Mouse (Mus musculus): ENCODE measurements around the gene Sec24b.

DNA sequence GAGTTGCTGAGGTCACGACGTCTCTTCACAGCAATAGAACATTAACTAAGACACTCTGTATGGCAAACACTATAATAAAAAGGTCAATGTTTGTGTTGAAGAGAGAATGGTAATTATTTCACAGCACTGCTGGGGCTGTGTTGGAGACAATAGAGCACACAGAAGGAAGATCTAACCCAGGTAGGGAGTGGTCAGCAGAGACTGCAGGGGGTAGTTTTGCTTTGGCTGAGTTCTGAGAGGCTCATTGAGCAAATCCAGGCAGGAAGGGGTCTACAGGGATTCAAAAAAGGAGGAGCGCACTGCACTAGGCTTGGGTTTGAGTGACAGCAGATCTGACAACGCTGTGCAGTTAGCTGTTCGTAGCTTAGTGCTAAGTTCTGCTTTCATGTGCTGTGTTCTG, 85.0 kb downstream of the Sec24b start:
- TF ChIP-seq CTCF (IDR thresholded peaks at IDR 0.05; ENCODE audit: low read depth), result no peak
- TF ChIP-seq EP300 (optimal IDR thresholded peaks at IDR 0.05), result no peak

Measured in stomach, postnatal 0 days (tissue).